Mouse (Mus musculus) hindbrain, embryonic 11.5 days (tissue): ENCODE measurements around the gene Lrp5. TPM values are rescaled to one million over a fixed set of nuclear protein-coding genes. Genes with fewer than 3 reads are reported as not detected.

ENCODE experiments used
- ATAC-seq: fragments of 200-750 bp; cut with Nextera tagmentation; 2 replicates; pipeline ENCODE4 v1.8.0; 2017; ENCODE audit warnings: mild to moderate bottlenecking, moderate TSS enrichment, moderate library complexity; ENCODE audit not compliant: low FRiP score
- DNase-seq: peaks from one replicate; pipeline ENCODE4 v3.0.0-alpha.2; 2015; ENCODE audit warnings: low spot score
- H3K27ac ChIP-seq: fragments of 300-500 bp; sonication (generic); 2 replicates; pipeline ENCODE4 v1.5.1; 2014; ENCODE audit warnings: mild to moderate bottlenecking, low read depth, low read length
- H3K27me3 ChIP-seq: fragments of 300-500 bp; sonication (generic); 2 replicates; pipeline ENCODE4 v1.6.1; 2014; ENCODE audit warnings: mild to moderate bottlenecking, low read length, moderate library complexity, mixed read lengths; ENCODE audit not compliant: control insufficient read depth, insufficient read depth
- H3K36me3 ChIP-seq: fragments of 300-500 bp; sonication (generic); 2 replicates; pipeline ENCODE4 v1.6.1; 2014; ENCODE audit warnings: mild to moderate bottlenecking, low read length, moderate library complexity, mixed read lengths; ENCODE audit not compliant: control insufficient read depth, insufficient read depth
- H3K4me1 ChIP-seq: fragments of 300-500 bp; sonication (generic); replicated peaks from 2 replicates; pipeline ENCODE4 v1.6.1; 2014; ENCODE audit warnings: low read length, mixed read lengths; ENCODE audit not compliant: control insufficient read depth, insufficient read depth
- H3K4me2 ChIP-seq: fragments of 300-500 bp; sonication (generic); replicated peaks from 2 replicates; pipeline ENCODE4 v1.6.1; 2014; ENCODE audit warnings: mild to moderate bottlenecking, low read depth, low read length
- H3K4me3 ChIP-seq: fragments of 300-500 bp; sonication (generic); 2 replicates; pipeline ENCODE4 v1.5.1; 2014; ENCODE audit warnings: low read depth, low read length
- H3K9ac ChIP-seq: fragments of 300-500 bp; sonication (generic); 2 replicates; pipeline ENCODE4 v1.6.1; 2014; ENCODE audit warnings: low read depth, low read length
- H3K9me3 ChIP-seq: fragments of 300-500 bp; sonication (generic); 2 replicates; pipeline ENCODE4 v1.6.1; 2016; ENCODE audit warnings: low read length; ENCODE audit not compliant: control insufficient read depth
- WGBS: fragments of 180-500 bp; shearing (Covaris S2); extraction: QIAGEN DNeasy Blood & Tissue Kit; methylation state at CpG from one replicate; pipeline ENCODE4 v1.1.7; 2014; 5-methylcytosine and 5-hydroxymethylcytosine counted together
- polyA plus RNA-seq: library from polyadenylated mRNA; unstranded; fragments of >200 nt; fragmentation: Nextera tagmentation; extraction: Ambion mirVana; gene quantifications from 2 replicates; pipeline ENCODE4 v1.2.1, GENCODE M21; 2014

Lrp5 gene
- polyA plus RNA-seq, 1 experiment from 2014 or later: 5.1 TPM

DNA sequence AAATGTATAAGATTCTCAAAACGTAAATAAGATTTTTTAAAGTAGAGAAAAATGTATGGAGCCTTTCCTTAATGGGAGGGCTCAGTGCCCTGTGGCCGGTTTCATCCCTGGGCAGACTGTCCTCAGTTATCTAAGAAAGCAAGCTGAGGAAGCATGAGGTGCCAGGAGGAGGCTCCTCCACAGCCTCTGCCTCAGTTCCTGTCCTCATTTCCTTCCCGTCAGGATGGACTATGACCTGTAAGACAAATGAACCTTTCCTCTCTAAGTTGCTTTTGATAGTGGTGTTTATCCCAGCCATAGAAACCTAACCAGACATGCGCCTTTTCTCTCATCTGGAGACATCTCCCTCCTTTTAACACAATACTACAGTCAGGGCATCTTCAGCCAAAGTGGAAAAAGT, 41.0 kb downstream of the Lrp5 start:
- Histone ChIP-seq H3K27ac (no peak overlapping the region), H3K4me3 (no peak overlapping the region), H3K9ac (no peak overlapping the region), H3K9me3 (no peaks in the 10 kb centered on the region), H3K4me1 (peaks cover 11% of the 10 kb centered on the region; the same call in 1 of the 2 replicates), H3K27me3 (no peaks in the 10 kb centered on the region), H3K4me2 (no peak overlapping the region), H3K36me3 (peaks cover 3% of the 10 kb centered on the region; the same call in 1 of the 2 replicates)
- DNase-seq: no peak
- no peak for ATAC-seq
- WGBS: 86% methylated on average over 4 of the region's 4 CpGs

DNA sequence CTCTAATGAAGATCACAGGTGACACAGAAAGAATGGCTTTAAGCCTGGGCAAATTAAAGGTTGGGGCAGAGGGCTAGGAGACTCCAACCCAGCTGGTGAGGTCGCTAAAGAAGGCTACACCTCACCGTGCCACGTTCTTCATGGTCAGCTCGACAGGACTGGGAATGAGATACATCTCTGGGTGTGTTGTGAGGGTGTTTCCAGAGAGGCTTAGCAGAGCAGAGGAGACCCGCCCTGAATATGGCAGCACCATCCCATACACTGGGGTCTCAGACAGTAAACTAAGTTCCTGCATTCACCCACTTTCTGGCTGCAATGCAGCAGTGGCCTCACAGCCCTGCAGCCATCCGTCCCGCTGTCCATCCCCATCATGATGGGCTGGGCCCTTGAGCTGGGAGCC, 46.8 kb downstream of the Lrp5 start:
- Histone ChIP-seq H3K27ac (no peak overlapping the region), H3K4me3 (no peak overlapping the region), H3K36me3 (no peaks in the 10 kb centered on the region), H3K9me3 (no peaks in the 10 kb centered on the region), H3K4me1 (peaks cover 11% of the 10 kb centered on the region; the same call in 1 of the 2 replicates), H3K4me2 (no peak overlapping the region), H3K9ac (no peak overlapping the region), H3K27me3 (no peaks in the 10 kb centered on the region)
- no peak for DNase-seq
- 89% methylated on average over 7 of the region's 7 CpGs for WGBS
- ATAC-seq: no peak

DNA sequence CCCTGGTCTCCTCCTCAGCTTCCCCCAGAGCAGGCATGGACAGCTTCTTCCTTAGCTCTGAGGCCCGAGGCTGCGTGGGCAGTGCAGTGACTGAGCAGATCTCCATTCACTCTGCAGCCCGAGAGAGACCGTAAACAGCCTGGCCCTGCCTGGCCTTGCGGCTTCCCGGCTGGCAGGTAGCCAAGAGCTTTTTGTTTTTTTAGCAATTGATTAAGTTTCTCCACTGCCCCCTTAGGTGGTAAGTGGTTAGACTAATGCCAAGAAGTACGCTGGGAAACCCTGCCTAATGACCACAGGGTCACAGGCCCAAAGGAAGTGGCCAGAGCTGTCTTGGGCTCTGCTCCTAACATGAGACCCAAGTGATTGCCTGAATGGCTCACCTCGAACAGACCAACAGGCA, 47.7 kb downstream of the Lrp5 start:
- Histone ChIP-seq H3K27me3 (no peaks in the 10 kb centered on the region), H3K9me3 (no peaks in the 10 kb centered on the region), H3K27ac (no peak overlapping the region), H3K9ac (no peak overlapping the region), H3K4me1 (peaks cover 11% of the 10 kb centered on the region; the same call in 1 of the 2 replicates), H3K4me3 (no peak overlapping the region), H3K4me2 (no peak overlapping the region), H3K36me3 (no peaks in the 10 kb centered on the region)
- WGBS: 64% methylated on average over 8 of the region's 8 CpGs
- ATAC-seq (no peak), DNase-seq (peak; percentile 25)

DNA sequence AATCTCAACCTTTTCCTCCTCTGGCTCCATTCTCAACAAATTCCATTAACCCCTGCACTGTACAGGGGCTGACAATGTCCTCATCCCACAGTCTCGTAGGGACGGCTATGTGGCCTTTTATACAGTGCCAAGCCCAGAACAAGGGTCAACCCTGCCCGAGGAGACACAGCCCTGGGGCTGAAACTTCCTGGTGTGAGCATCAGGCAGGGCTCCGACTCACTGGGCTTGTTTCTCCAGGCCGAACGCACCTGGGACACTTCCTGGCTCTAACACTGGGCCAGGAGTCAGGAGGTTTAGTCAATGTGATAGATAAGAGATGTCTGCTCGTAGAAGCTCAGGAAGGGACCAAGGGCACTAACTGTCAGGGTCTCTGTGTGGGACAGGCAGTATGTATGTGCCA, 54.3 kb downstream of the Lrp5 start:
- no peaks in the 10 kb centered on the region for H3K4me1 ChIP-seq
- H3K9ac ChIP-seq: no peak overlapping the region
- H3K4me3 ChIP-seq: no peak overlapping the region
- H3K36me3 ChIP-seq: no peaks in the 10 kb centered on the region
- no peak overlapping the region for H3K4me2 ChIP-seq
- no peak for ATAC-seq
- whole genome bisulfite sequencing: 84% methylated on average over 7 of the region's 7 CpGs
- H3K9me3 ChIP-seq: no peaks in the 10 kb centered on the region
- H3K27ac ChIP-seq: no peak overlapping the region
- no peaks in the 10 kb centered on the region for H3K27me3 ChIP-seq
- DNase-seq: no peak

DNA sequence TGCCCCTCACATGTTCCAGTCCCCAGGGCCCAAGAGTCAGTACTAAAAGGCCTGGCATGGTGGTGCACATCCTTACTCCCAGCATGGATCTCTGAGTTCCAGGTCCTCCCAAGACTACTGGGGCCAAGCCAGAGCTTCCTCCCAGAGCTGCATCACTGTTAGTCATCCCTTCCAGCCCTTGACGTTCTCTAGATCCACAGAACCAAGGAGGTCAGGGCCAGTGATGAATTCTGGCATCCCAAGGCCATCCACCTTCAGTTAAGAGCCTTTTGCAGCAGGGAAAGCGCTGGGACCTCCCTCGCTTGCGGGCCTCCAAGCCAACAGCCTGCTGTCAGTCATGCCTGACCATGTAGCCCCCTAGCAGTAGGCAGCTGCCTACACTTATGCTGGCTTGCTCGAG, 54.9 kb downstream of the Lrp5 start:
- Histone ChIP-seq H3K9me3 (no peaks in the 10 kb centered on the region), H3K9ac (no peak overlapping the region), H3K27me3 (no peaks in the 10 kb centered on the region), H3K27ac (no peak overlapping the region), H3K4me1 (no peaks in the 10 kb centered on the region), H3K4me3 (no peak overlapping the region), H3K36me3 (no peaks in the 10 kb centered on the region), H3K4me2 (no peak overlapping the region)
- 70% methylated on average over 5 of the region's 5 CpGs for WGBS
- no peak for DNase-seq
- no peak for ATAC-seq

DNA sequence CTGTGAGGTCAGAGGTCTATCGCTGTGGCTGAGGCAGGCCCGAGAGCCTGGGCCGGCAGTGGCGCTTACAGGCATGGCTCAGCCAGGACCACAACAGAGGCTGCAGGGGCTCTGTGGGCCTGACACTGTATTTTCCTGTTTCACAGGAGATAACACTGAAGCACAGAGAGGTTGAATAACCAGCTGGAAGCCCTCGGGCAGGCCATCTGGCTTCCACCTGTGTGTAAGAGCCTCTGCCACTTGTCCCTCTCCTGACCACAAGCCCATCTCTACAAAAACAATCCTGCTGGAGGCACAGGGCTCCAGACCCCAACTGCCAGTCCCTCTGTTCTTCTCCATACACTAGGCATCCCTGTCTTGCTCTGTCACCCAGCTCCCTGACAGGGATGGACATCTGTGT, 55.9 kb downstream of the Lrp5 start:
- H3K36me3 ChIP-seq: no peaks in the 10 kb centered on the region
- WGBS: 66% methylated on average over 5 of the region's 5 CpGs

DNA sequence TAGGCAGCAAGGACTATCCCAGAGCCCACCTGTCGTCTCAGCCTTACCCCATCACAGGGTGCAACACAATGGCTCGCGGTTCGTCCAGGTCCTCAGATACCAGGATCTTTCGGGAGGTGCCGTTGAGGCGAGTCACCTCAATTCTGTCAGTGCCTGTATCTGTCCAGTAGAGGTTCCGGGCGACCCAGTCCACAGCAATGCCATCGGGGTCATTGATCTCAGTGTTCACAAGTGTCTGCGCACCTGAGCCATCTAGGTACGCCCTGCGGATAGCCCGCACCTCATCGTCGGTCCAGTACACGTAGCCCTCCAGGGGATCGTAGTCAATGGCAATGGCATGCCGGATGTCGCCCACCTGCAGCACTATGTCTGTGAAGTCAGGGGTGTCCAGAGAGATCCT, 56.3 kb downstream of the Lrp5 start:
- no peaks in the 10 kb centered on the region for H3K36me3 ChIP-seq
- H3K9ac ChIP-seq: no peak overlapping the region
- H3K27ac ChIP-seq: no peak overlapping the region

More for the DNA sequence above, 55.9 kb downstream of the Lrp5 start:
- Histone ChIP-seq H3K4me3 (no peak overlapping the region), H3K9me3 (no peaks in the 10 kb centered on the region), H3K4me1 (no peaks in the 10 kb centered on the region), H3K27ac (no peak overlapping the region), H3K27me3 (no peaks in the 10 kb centered on the region), H3K4me2 (no peak overlapping the region), H3K9ac (no peak overlapping the region)
- ATAC-seq (no peak), DNase-seq (no peak)

DNA sequence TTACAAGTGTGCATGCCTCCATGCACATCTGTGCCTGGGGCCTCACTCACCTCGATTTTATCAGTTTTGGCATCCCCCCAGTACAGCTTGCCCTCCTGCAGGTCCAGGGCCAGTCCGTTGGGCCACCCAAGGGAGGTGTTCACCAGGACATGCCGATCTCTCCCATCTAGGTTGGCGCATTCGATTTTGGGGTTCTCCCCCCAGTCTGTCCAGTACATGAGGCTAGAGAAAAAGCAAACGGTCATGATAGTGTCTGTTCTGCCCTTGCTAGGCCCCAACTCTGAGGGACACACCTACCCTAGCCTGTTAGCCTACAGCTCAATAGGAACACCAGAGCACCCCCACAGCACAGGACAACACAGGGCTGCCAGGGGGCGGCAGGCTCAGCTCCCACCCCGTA, 58.1 kb downstream of the Lrp5 start:
- no peaks in the 10 kb centered on the region for H3K4me1 ChIP-seq
- H3K27me3 ChIP-seq: no peaks in the 10 kb centered on the region
- no peak for ATAC-seq
- 89% methylated on average over 8 of the region's 8 CpGs for WGBS
- no peak overlapping the region for H3K4me3 ChIP-seq
- no peak overlapping the region for H3K9ac ChIP-seq
- H3K9me3 ChIP-seq: no peaks in the 10 kb centered on the region
- no peak for DNase-seq
- H3K27ac ChIP-seq: no peak overlapping the region
- no peak overlapping the region for H3K4me2 ChIP-seq
- no peaks in the 10 kb centered on the region for H3K36me3 ChIP-seq

More for the DNA sequence above, 56.3 kb downstream of the Lrp5 start:
- Histone ChIP-seq H3K4me2 (no peak overlapping the region), H3K4me1 (no peaks in the 10 kb centered on the region), H3K9me3 (no peaks in the 10 kb centered on the region), H3K4me3 (no peak overlapping the region), H3K27me3 (no peaks in the 10 kb centered on the region)
- 91% methylated on average over 20 of the region's 20 CpGs for WGBS
- no peak for DNase-seq
- no peak for ATAC-seq

DNA sequence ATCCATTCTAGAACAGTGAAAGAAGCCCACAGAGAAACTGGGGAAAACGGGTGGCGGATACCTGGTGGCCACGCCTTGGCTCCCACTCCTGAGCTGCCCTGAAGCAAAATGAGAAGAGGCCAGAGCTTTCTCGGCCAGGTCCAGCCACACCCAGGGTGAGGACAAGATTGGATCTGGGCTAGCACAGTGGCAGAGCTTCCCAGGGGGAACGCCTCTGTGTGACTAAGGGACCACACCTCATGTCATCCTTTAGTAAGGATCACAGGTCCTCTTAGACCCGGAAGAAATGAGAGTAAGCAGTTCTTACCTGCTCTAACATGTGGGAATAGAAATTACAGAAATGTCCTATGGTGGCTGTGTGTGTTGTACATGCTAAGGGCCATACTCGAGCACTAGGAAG, 61.3 kb downstream of the Lrp5 start:
- Histone ChIP-seq H3K36me3 (peaks cover 2% of the 10 kb centered on the region; the same call in 1 of the 2 replicates), H3K4me1 (no peaks in the 10 kb centered on the region), H3K9me3 (no peaks in the 10 kb centered on the region), H3K9ac (no peak overlapping the region), H3K4me2 (no peak overlapping the region), H3K4me3 (no peak overlapping the region), H3K27ac (no peak overlapping the region), H3K27me3 (no peaks in the 10 kb centered on the region)
- WGBS: 94% methylated on average over 7 of the region's 7 CpGs
- no peak for ATAC-seq
- DNase-seq: no peak
